Mouse (Mus musculus) small intestine, adult 2 months (tissue): Measurements from ENCODE around the gene Elovl6.

Source experiments
- CTCF ChIP-seq: fragments of 200-500 bp; IDR thresholded peaks from 2 replicates; pipeline ENCODE4 v1.5.1; 2012; ENCODE audit warnings: low read depth, mild to moderate bottlenecking, control low read depth, inconsistent platforms, low read length, moderate library complexity, mixed read lengths; ENCODE audit not compliant: insufficient replicate concordance, insufficient read length; ENCODE audit errors: extremely low read depth
- POLR2A ChIP-seq: fragments of 200-500 bp; IDR thresholded peaks from 2 replicates; pipeline ENCODE4 v1.6.1; 2012; ENCODE audit warnings: low read depth, mild to moderate bottlenecking, control low read depth, inconsistent platforms, low read length, moderate library complexity

- no peak for TF ChIP-seq CTCF
- TF ChIP-seq POLR2A, result no peak
Observed at GRCm38 (mm10) chr3:129561853-129562252, 29.7 kb downstream of the Elovl6 start.
